Mouse (Mus musculus) cerebral cortex, adult 2 months (tissue): ENCODE data around the gene Cysrt1.

Experiments used
- WGBS: fragments of 180-500 bp; shearing (Covaris S2); methylation state at CpG from one replicate; pipeline ENCODE4 v1.1.7; 2018; 5-methylcytosine and 5-hydroxymethylcytosine counted together

The Cysrt1 gene

GRCm38 (mm10) chr2:25234050-25234449 lies 8.2 kb downstream of the Cysrt1 start, which contains the start of gene Slc34a3:
Slc34a3 (minus strand) TSS chr2:25234364.
- WGBS = 86% methylated on average over 3 of the region's 3 CpGs

GRCm38 (mm10) chr2:25233421-25233820 lies 8.8 kb downstream of the Cysrt1 start:
- 80% methylated on average over 4 of the region's 4 CpGs for WGBS

GRCm38 (mm10) chr2:25231038-25231437 lies 11.2 kb downstream of the Cysrt1 start:
- 64% methylated on average over 12 of the region's 12 CpGs for WGBS

GRCm38 (mm10) chr2:25230581-25230980 lies 11.7 kb downstream of the Cysrt1 start:
- WGBS = 96% methylated on average over 7 of the region's 7 CpGs

- WGBS = 84% methylated on average over 5 of the region's 5 CpGs
These were observed 12.7 kb downstream of the Cysrt1 start for GRCm38 (mm10) chr2:25229582-25229981.

- WGBS = 77% methylated on average over 6 of the region's 6 CpGs
These were observed 13.2 kb downstream of the Cysrt1 start for GRCm38 (mm10) chr2:25228995-25229530.

- 1% methylated on average over 7 of the region's 7 CpGs for WGBS
These were observed 13.8 kb downstream of the Cysrt1 start for GRCm38 (mm10) chr2:25228431-25228889.

- 81% methylated on average over 4 of the region's 4 CpGs for WGBS
These were observed 14.8 kb downstream of the Cysrt1 start for GRCm38 (mm10) chr2:25227406-25227805.

GRCm38 (mm10) chr2:25226864-25227263 lies 15.4 kb downstream of the Cysrt1 start:
- 61% methylated on average over 5 of the region's 5 CpGs for WGBS

- WGBS = 67% methylated on average over 8 of the region's 8 CpGs
These were observed 16.4 kb downstream of the Cysrt1 start for GRCm38 (mm10) chr2:25225811-25226379.

GRCm38 (mm10) chr2:25224766-25225752 lies 17.2 kb downstream of the Cysrt1 start:
- WGBS = 2% methylated on average over 41 of the region's 41 CpGs

GRCm38 (mm10) chr2:25224492-25224765 lies 17.8 kb downstream of the Cysrt1 start, which contains the start of gene Tubb4b:
Tubb4b (minus strand) TSS chr2:25224702.
- under 1% methylated on average over 17 of the region's 17 CpGs for WGBS

GRCm38 (mm10) chr2:25223681-25224491 lies 18.4 kb downstream of the Cysrt1 start:
- WGBS = 2% methylated on average over 53 of the region's 53 CpGs

GRCm38 (mm10) chr2:25221331-25221772 lies 20.9 kb downstream of the Cysrt1 start:
- WGBS = 77% methylated on average over 5 of the region's 5 CpGs

GRCm38 (mm10) chr2:25218445-25218844 lies 23.8 kb downstream of the Cysrt1 start, which contains the start of gene Fam166a:
Fam166a (plus strand) TSS chr2:25218745.

GRCm38 (mm10) chr2:25217666-25218065 lies 24.6 kb downstream of the Cysrt1 start:
- WGBS = 77% methylated on average over 2 of the region's 2 CpGs

- 76% methylated on average over 3 of the region's 3 CpGs for WGBS
These were observed 27.8 kb downstream of the Cysrt1 start, which contains the start of gene Stpg3 for GRCm38 (mm10) chr2:25214444-25214843. Stpg3 (minus strand) TSS chr2:25214637.

- whole genome bisulfite sequencing = 75% methylated on average over 23 of the region's 23 CpGs
These were observed 28.9 kb downstream of the Cysrt1 start for GRCm38 (mm10) chr2:25213266-25213865.

- under 1% methylated on average over 44 of the region's 44 CpGs for WGBS
These were observed 31.1 kb downstream of the Cysrt1 start, which contains the start of gene Nelfb for GRCm38 (mm10) chr2:25211121-25211670. Nelfb (minus strand) TSS chr2:25211489.

- WGBS = under 1% methylated on average over 24 of the region's 24 CpGs
These were observed 31.6 kb downstream of the Cysrt1 start for GRCm38 (mm10) chr2:25210686-25211085.

GRCm38 (mm10) chr2:25207593-25207992 lies 34.7 kb downstream of the Cysrt1 start:
- 77% methylated on average over 1 of the region's 1 CpGs for WGBS
